Mouse (Mus musculus): ENCODE measurements around the gene Ccdc65. TPM values are rescaled to one million over a fixed set of nuclear protein-coding genes. Genes with fewer than 3 reads are reported as not detected.

Gene Ccdc65
- total and polyA plus RNA-seq, 3 experiments, result 0.13 TPM; not detected in 2

GRCm38 (mm10) chr15:98676940-98677728 lies 30.9 kb upstream of the Ccdc65 start, which contains the start of gene Rnd1 (continued):
- peak; percentile 99 to 100 for TF ChIP-seq POLR2A (IDR thresholded peaks at IDR 0.05; ENCODE audit: control insufficient read depth in 1 of 2, insufficient read depth in 1 of 2, low read depth in 1 of 2, low read length in 2 of 2, poor library complexity in 1 of 2)
- peak; percentile 98 for TF ChIP-seq TBP (IDR thresholded peaks at IDR 0.05; ENCODE audit: low read depth, low read length)
- peak; percentile 87 for TF ChIP-seq MAX (IDR thresholded peaks at IDR 0.05; ENCODE audit: low read length)
- TF ChIP-seq JUND (IDR thresholded peaks at IDR 0.05; ENCODE audit: low read depth, low read length), result no peak
- no peak for TF ChIP-seq USF2 (IDR thresholded peaks at IDR 0.05; ENCODE audit: borderline replicate concordance in 1 of 2, insufficient read depth in 1 of 2, low read depth in 1 of 2, low read length in 2 of 2)
- peak; percentile 98 for TF ChIP-seq POLR2AphosphoS5 (IDR thresholded peaks at IDR 0.05; ENCODE audit: borderline replicate concordance, low read depth, low read length)
- no peak for TF ChIP-seq MAFK (IDR thresholded peaks at IDR 0.05; ENCODE audit: borderline replicate concordance, low read depth, low read length)
- no peak for TF ChIP-seq EP300 (IDR thresholded peaks at IDR 0.05; ENCODE audit: low read depth in 1 of 2, low read length in 2 of 2)
- peak; percentile 96 for TF ChIP-seq NELFE (IDR thresholded peaks at IDR 0.05; ENCODE audit: low read depth, low read length)
- peak; percentile 93 for TF ChIP-seq POLR2AphosphoS2 (IDR thresholded peaks at IDR 0.05; ENCODE audit: low read length)
- no peak; the same call in 1 of the 2 replicates for TF ChIP-seq MXI1 (IDR thresholded peaks at IDR 0.05; ENCODE audit: low read depth, low read length)
- TF ChIP-seq HCFC1 (IDR thresholded peaks at IDR 0.05; ENCODE audit: low read depth, low read length), result peak; percentile 60
- no peak for TF ChIP-seq CTCF (IDR thresholded peaks at IDR 0.05 in 2 of 3, conservative IDR thresholded peaks at IDR 0.05 in 1 of 3; ENCODE audit: control insufficient read depth in 1 of 3, insufficient read depth in 1 of 3, low read depth in 2 of 3, low read length in 3 of 3, poor library complexity in 1 of 3, severe bottlenecking in 1 of 3)
- TF ChIP-seq SIN3A (IDR thresholded peaks at IDR 0.05; ENCODE audit: low read length), result peak; percentile 60; the same call in 1 of the 2 replicates
- TF ChIP-seq CHD1 (IDR thresholded peaks at IDR 0.05; ENCODE audit: low read depth, low read length), result no peak
- peak; percentile 73 for TF ChIP-seq CHD2 (IDR thresholded peaks at IDR 0.05; ENCODE audit: low read length)
- TF ChIP-seq SMC3 (IDR thresholded peaks at IDR 0.05; ENCODE audit: low read depth, low read length), result no peak
- no peak for TF ChIP-seq NRF1 (IDR thresholded peaks at IDR 0.05; ENCODE audit: insufficient read depth, low read depth, low read length, poor library complexity, severe bottlenecking)

- no peaks in the 10 kb centered on the region for H3K27me3 ChIP-seq (ENCODE audit: control insufficient read depth in 1 of 2, insufficient read depth in 2 of 2, low read length in 2 of 2)
Measured at GRCm38 (mm10) chr15:98677977-98678376, 30.0 kb upstream of the Ccdc65 start.

More at GRCm38 (mm10) chr15:98677977-98678376, 30.0 kb upstream of the Ccdc65 start:
- Histone ChIP-seq H3K4me1 (ENCODE audit: control insufficient read depth in 1 of 2, insufficient read depth in 2 of 2, low read length in 2 of 2) (peaks cover 21 to 41% of the 10 kb centered on the region in 2 experiments), H3K27ac (ENCODE audit: control insufficient read depth, low read depth, low read length) (0 out of 2 replicates have a peak overlapping the region, but pooled peaks have one; percentile 5), H3K4me3 (ENCODE audit: control insufficient read depth in 1 of 2, insufficient read depth in 1 of 2, low read depth in 2 of 2, low read length in 2 of 2) (peak overlapping the region; percentile 50 to 76), H3K79me2 (ENCODE audit: control insufficient read depth, insufficient read depth, low read length, poor library complexity) (no peaks in the 10 kb centered on the region), H3K36me3 (ENCODE audit: control insufficient read depth in 1 of 2, insufficient read depth in 2 of 2, low read length in 2 of 2) (peaks cover 0 to 33% of the 10 kb centered on the region in 2 experiments; a peak in 2 of 4 replicates), H3K9ac (ENCODE audit: control insufficient read depth, low read depth, low read length, poor library complexity, severe bottlenecking) (peak overlapping the region; percentile 56), H3K9me3 (replicated peaks; ENCODE audit: insufficient read depth, low read length) (no peaks in the 10 kb centered on the region)
- TF ChIP-seq NELFE (IDR thresholded peaks at IDR 0.05; ENCODE audit: low read depth, low read length) (no peak), MAFK (IDR thresholded peaks at IDR 0.05; ENCODE audit: borderline replicate concordance, low read depth, low read length) (no peak), SIN3A (IDR thresholded peaks at IDR 0.05; ENCODE audit: low read length) (no peak), MAZ (IDR thresholded peaks at IDR 0.05; ENCODE audit: low read depth, low read length) (no peak), CHD2 (IDR thresholded peaks at IDR 0.05; ENCODE audit: low read length) (no peak), NRF1 (IDR thresholded peaks at IDR 0.05; ENCODE audit: insufficient read depth, low read depth, low read length, poor library complexity, severe bottlenecking) (no peak), USF2 (IDR thresholded peaks at IDR 0.05; ENCODE audit: borderline replicate concordance in 1 of 2, insufficient read depth in 1 of 2, low read depth in 1 of 2, low read length in 2 of 2) (no peak), ZMIZ1 (IDR thresholded peaks at IDR 0.05; ENCODE audit: low read depth, low read length) (no peak), SMC3 (IDR thresholded peaks at IDR 0.05; ENCODE audit: low read depth, low read length) (no peak), TCF12 (IDR thresholded peaks at IDR 0.05; ENCODE audit: low read depth, low read length) (no peak), MEF2A (IDR thresholded peaks at IDR 0.05; ENCODE audit: extremely low read depth, insufficient replicate concordance, low read depth, low read length, poor library complexity, severe bottlenecking) (no peak), ELF1 (IDR thresholded peaks at IDR 0.05; ENCODE audit: low read depth, low read length) (no peak), EP300 (IDR thresholded peaks at IDR 0.05; ENCODE audit: low read depth in 1 of 2, low read length in 2 of 2) (no peak), RCOR1 (IDR thresholded peaks at IDR 0.05; ENCODE audit: low read depth, low read length) (no peak), POLR2AphosphoS2 (IDR thresholded peaks at IDR 0.05; ENCODE audit: low read length) (no peak), ZNF384 (IDR thresholded peaks at IDR 0.05; ENCODE audit: low read depth, low read length) (no peak), POLR2AphosphoS5 (IDR thresholded peaks at IDR 0.05; ENCODE audit: borderline replicate concordance, low read depth, low read length) (no peak), GATA1 (IDR thresholded peaks at IDR 0.05; ENCODE audit: low read depth, low read length) (no peak), TAL1 (IDR thresholded peaks at IDR 0.05; ENCODE audit: low read length) (no peak), HCFC1 (IDR thresholded peaks at IDR 0.05; ENCODE audit: low read depth, low read length) (no peak)
- no peak for DNase-seq (ENCODE audit: low read depth, low spot score)
